Comparison of ENCODE assay signal across 12 mouse cellular contexts in the genomic region with DNA sequence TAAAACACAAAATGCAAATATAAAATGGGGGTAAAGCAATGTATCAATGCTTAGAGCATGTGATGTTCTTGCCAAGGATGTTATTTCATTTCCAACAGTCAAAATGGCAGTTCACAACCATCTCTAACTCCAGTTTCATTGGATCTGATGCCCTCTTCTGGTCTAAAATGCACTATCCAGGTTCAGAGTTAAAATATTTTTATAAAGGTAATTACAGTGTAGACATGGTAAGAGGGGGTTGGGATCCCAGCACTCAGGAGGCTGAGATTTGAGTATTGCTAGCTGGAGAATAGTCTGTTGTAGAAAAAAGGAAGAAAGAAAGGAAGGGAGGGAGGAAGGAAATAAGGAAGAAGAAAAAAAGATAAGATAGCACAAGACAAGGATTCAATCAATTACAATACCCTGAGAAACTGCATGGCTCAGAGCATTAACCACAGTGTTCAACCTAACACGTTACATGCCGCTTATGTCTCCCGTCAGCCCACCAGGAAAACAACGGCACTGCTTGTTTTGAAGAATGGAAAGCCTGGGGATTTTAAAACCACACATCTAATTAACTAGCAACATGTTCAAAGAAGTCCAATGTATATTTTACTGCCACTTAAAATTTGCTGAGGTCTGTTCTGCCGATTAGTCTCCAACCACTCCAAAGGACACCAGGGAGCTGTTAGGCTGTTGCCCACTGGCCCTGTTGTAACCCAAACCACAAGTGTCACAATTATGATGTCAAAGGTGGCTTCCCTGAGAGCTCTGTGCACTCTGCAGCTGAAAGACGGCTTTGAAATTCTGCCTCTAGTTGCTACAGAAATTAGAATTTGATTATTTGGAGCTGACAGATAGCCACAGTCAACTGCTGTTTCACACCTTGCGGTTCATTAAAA.
DNase-seq lines count a peak whose midpoint lies in the region; ATAC-seq and TF ChIP-seq lines count a peak whose summit lies in the region.
"Had no signal": no experiment of that assay in that cellular context is flagged by ENCODE, and none has a peak within 500 bp of the region (broad histone marks: within the 10 kb centered on the region; RNA-seq: fewer than 3 reads in every experiment).

No protein-coding gene starts in this region.

- H3K4me2 ChIP-seq in forebrain, embryonic 14.5 days (ENCODE audit: low read length) = no peak overlapping the region
- H3K4me2 ChIP-seq in forebrain, embryonic 12.5 days = no peak overlapping the region
- H3K4me2 ChIP-seq in neural tube, embryonic 13.5 days = no peak overlapping the region
- H3K4me2 ChIP-seq: heart, embryonic 13.5 days had no signal

- DNase-seq in forebrain, embryonic 14.5 days (ENCODE audit: low spot score) = peak; percentile 29
- no peak for DNase-seq in neural tube, embryonic 10.5 days (ENCODE audit: extremely low spot score, low spot score)
- peak; percentile 22 for DNase-seq in hindlimb bud, embryonic 11.5 days (ENCODE audit: extremely low spot score, low read depth, low spot score)
- no peak for DNase-seq in cerebellum, adult 2 months
- DNase-seq in heart, embryonic 10.5 days (ENCODE audit: low spot score) = no peak
- DNase-seq in cerebellum, adult 11-12 months = no peak
- DNase-seq: thymus, postnatal 36 days had no signal

- no peak for TF ChIP-seq CTCF in cerebellum, adult 2 months (IDR thresholded peaks at IDR 0.05; ENCODE audit: borderline replicate concordance, insufficient read depth, low read depth, low read length)

- H3K9me3 ChIP-seq in forebrain, embryonic 14.5 days (replicated peaks; ENCODE audit: control insufficient read depth, low read length) = no peaks in the 10 kb centered on the region
- no peaks in the 10 kb centered on the region for H3K9me3 ChIP-seq in forebrain, embryonic 12.5 days
- H3K9me3 ChIP-seq in neural tube, embryonic 13.5 days = no peaks in the 10 kb centered on the region
- H3K9me3 ChIP-seq in heart, embryonic 10.5 days = no peaks in the 10 kb centered on the region
- H3K9me3 ChIP-seq: heart, embryonic 13.5 days had no signal

- H3K9ac ChIP-seq in forebrain, embryonic 14.5 days (ENCODE audit: low read length) = no peak overlapping the region
- no peak overlapping the region for H3K9ac ChIP-seq in forebrain, embryonic 12.5 days
- no peak overlapping the region for H3K9ac ChIP-seq in neural tube, embryonic 13.5 days
- H3K9ac ChIP-seq: heart, embryonic 13.5 days had no signal

- peak; percentile 40; the same call in 1 of the 2 replicates for ATAC-seq in forebrain, embryonic 14.5 days
- no peak for ATAC-seq in forebrain, embryonic 12.5 days (ENCODE audit: low FRiP score)
- ATAC-seq in neural tube, embryonic 13.5 days (ENCODE audit: low read depth) = peak; percentile 59; the same call in 1 of the 2 replicates
- ATAC-seq: intestine, embryonic 16.5 days had no signal

- no peak for TF ChIP-seq POLR2A in cerebellum, adult 2 months (IDR thresholded peaks at IDR 0.05; ENCODE audit: borderline replicate concordance, insufficient read depth, low read length)

- no peaks in the 10 kb centered on the region for H3K36me3 ChIP-seq in forebrain, embryonic 14.5 days (ENCODE audit: control insufficient read depth, insufficient read depth, low read length)
- H3K36me3 ChIP-seq in forebrain, embryonic 12.5 days (replicated peaks) = no peaks in the 10 kb centered on the region
- H3K36me3 ChIP-seq in neural tube, embryonic 13.5 days = no peaks in the 10 kb centered on the region
- no peaks in the 10 kb centered on the region for H3K36me3 ChIP-seq in heart, embryonic 10.5 days
- H3K36me3 ChIP-seq: heart, embryonic 13.5 days had no signal

- no peak overlapping the region for H3K27ac ChIP-seq in forebrain, embryonic 14.5 days (ENCODE audit: low read depth, low read length)
- H3K27ac ChIP-seq in forebrain, embryonic 12.5 days = no peak overlapping the region
- no peak overlapping the region for H3K27ac ChIP-seq in neural tube, embryonic 13.5 days (replicated peaks)
- no peak overlapping the region for H3K27ac ChIP-seq in cerebellum, adult 2 months (ENCODE audit: insufficient read depth, low read length)
- H3K27ac ChIP-seq in heart, embryonic 10.5 days = no peak overlapping the region
- H3K27ac ChIP-seq: heart, embryonic 13.5 days had no signal

- 49% methylated on average over 7 of the region's 7 CpGs for WGBS in forebrain, embryonic 14.5 days
- 82% methylated on average over 7 of the region's 7 CpGs for WGBS in forebrain, embryonic 12.5 days
- whole genome bisulfite sequencing in neural tube, embryonic 13.5 days = 52% methylated on average over 7 of the region's 7 CpGs
- 62% methylated on average over 7 of the region's 7 CpGs for WGBS in cerebellum, adult 2 months
- 77% methylated on average over 7 of the region's 7 CpGs for WGBS in heart, embryonic 10.5 days

- no peaks in the 10 kb centered on the region for H3K4me1 ChIP-seq in forebrain, embryonic 14.5 days (ENCODE audit: control insufficient read depth, insufficient read depth, low read length)
- no peaks in the 10 kb centered on the region; the same call in 1 of the 2 replicates for H3K4me1 ChIP-seq in forebrain, embryonic 12.5 days
- 0 out of 2 replicates have a peak, but pooled peaks cover 9% of the 10 kb centered on the region for H3K4me1 ChIP-seq in neural tube, embryonic 13.5 days (replicated peaks)
- H3K4me1 ChIP-seq in cerebellum, adult 2 months (ENCODE audit: control insufficient read depth, insufficient read depth, low read length) = no peaks in the 10 kb centered on the region
- H3K4me1 ChIP-seq in heart, embryonic 10.5 days = no peaks in the 10 kb centered on the region
- H3K4me1 ChIP-seq: heart, embryonic 13.5 days had no signal

- no peaks in the 10 kb centered on the region for H3K27me3 ChIP-seq in forebrain, embryonic 14.5 days (replicated peaks; ENCODE audit: control insufficient read depth, insufficient read depth, low read length)
- H3K27me3 ChIP-seq in forebrain, embryonic 12.5 days = no peaks in the 10 kb centered on the region
- no peaks in the 10 kb centered on the region for H3K27me3 ChIP-seq in neural tube, embryonic 13.5 days
- H3K27me3 ChIP-seq in cerebellum, adult 2 months (ENCODE audit: control insufficient read depth, insufficient read depth, low read length) = no peaks in the 10 kb centered on the region
- no peaks in the 10 kb centered on the region for H3K27me3 ChIP-seq in heart, embryonic 10.5 days (ENCODE audit: insufficient read depth, poor library complexity, severe bottlenecking)
- H3K27me3 ChIP-seq: heart, embryonic 13.5 days had no signal

- no peak overlapping the region for H3K4me3 ChIP-seq in forebrain, embryonic 14.5 days (ENCODE audit: low read depth, low read length)
- no peak overlapping the region for H3K4me3 ChIP-seq in forebrain, embryonic 12.5 days (replicated peaks)
- no peak overlapping the region for H3K4me3 ChIP-seq in neural tube, embryonic 13.5 days
- H3K4me3 ChIP-seq in cerebellum, adult 2 months (replicated peaks; ENCODE audit: insufficient read depth, low read depth, low read length) = no peak overlapping the region
- H3K4me3 ChIP-seq in heart, embryonic 10.5 days = no peak overlapping the region
- H3K4me3 ChIP-seq: heart, embryonic 13.5 days; myocyte had no signal

Comparison
In these comparisons a context has a peak if more than half of its experiments do, and no peak if none do; other contexts are left out.
1. DNase-seq: peak in forebrain, embryonic 14.5 days (single experiment) and hindlimb bud, embryonic 11.5 days (single experiment); none in neural tube, embryonic 10.5 days (single experiment), cerebellum, adult 2 months (0 of 2), heart, embryonic 10.5 days (single experiment) and cerebellum, adult 11-12 months (single experiment).